13 mouse cellular contexts compared by ENCODE assay signal in the genomic region with DNA sequence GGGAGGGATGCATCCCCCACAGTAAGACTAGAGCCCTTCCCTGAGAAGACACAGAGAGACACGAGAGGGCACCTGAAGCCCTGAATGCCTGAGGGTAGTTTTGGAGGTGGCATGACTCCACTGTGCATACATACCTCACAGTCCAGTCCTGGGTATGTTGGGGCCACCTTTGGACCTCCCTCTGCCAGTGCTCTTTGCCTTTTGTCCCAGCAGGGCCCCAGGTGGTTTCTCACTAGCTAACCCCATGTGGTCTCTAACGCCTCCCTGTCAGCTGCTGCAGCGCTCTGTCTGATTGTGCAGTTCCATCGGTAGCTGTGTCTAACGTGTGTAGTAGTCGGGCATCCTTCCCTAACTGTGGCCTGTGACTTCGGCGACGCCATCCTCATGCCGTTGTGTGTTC.
A peak's percentile ranks its signal among the peaks of the same experiment; 100 is the strongest.
DNase-seq lines count a peak whose midpoint lies in the region; ATAC-seq lines count a peak whose summit lies in the region.
"Had no signal": no experiment of that assay in that cellular context is flagged by ENCODE, and none has a peak within 500 bp of the region (broad histone marks: within the 10 kb centered on the region; RNA-seq: fewer than 3 reads in every experiment).

No protein-coding gene starts in this region.

- no peak for ATAC-seq in hindbrain, embryonic 11.5 days (ENCODE audit: low FRiP score)
- no peak for ATAC-seq in hindbrain, embryonic 13.5 days (ENCODE audit: low FRiP score)
- peak; percentile 44; the same call in 1 of the 2 replicates for ATAC-seq in intestine, embryonic 15.5 days
- peak; percentile 34; the same call in 1 of the 2 replicates for ATAC-seq in midbrain, embryonic 13.5 days
- ATAC-seq: liver, postnatal 0 days had no signal

- H3K4me1 ChIP-seq in hindbrain, embryonic 10.5 days (replicated peaks), result peaks cover 17% of the 10 kb centered on the region
- no peaks in the 10 kb centered on the region for H3K4me1 ChIP-seq in hindbrain, embryonic 11.5 days (replicated peaks; ENCODE audit: control insufficient read depth, insufficient read depth, low read length)
- peaks cover 14% of the 10 kb centered on the region for H3K4me1 ChIP-seq in hindbrain, embryonic 13.5 days (replicated peaks)
- H3K4me1 ChIP-seq in intestine, embryonic 15.5 days (replicated peaks), result no peaks in the 10 kb centered on the region
- H3K4me1 ChIP-seq in midbrain, embryonic 13.5 days (replicated peaks), result peaks cover 13% of the 10 kb centered on the region; the same call in 1 of the 2 replicates

- no peak overlapping the region for H3K4me2 ChIP-seq in hindbrain, embryonic 11.5 days (replicated peaks; ENCODE audit: low read depth, low read length)
- no peak overlapping the region for H3K4me2 ChIP-seq in hindbrain, embryonic 13.5 days
- H3K4me2 ChIP-seq in intestine, embryonic 15.5 days (replicated peaks), result no peak overlapping the region
- no peak overlapping the region for H3K4me2 ChIP-seq in midbrain, embryonic 13.5 days (replicated peaks)
- H3K4me2 ChIP-seq: heart, embryonic 12.5 days had no signal

- H3K9ac ChIP-seq in hindbrain, embryonic 11.5 days (ENCODE audit: low read depth, low read length), result no peak overlapping the region
- H3K9ac ChIP-seq in hindbrain, embryonic 13.5 days, result no peak overlapping the region
- no peak overlapping the region for H3K9ac ChIP-seq in intestine, embryonic 15.5 days
- no peak overlapping the region for H3K9ac ChIP-seq in midbrain, embryonic 13.5 days (replicated peaks)
- H3K9ac ChIP-seq: heart, embryonic 12.5 days; liver, postnatal 0 days had no signal

- no peak overlapping the region for H3K4me3 ChIP-seq in hindbrain, embryonic 10.5 days
- no peak overlapping the region for H3K4me3 ChIP-seq in hindbrain, embryonic 11.5 days (ENCODE audit: low read depth, low read length)
- no peak overlapping the region for H3K4me3 ChIP-seq in hindbrain, embryonic 13.5 days
- H3K4me3 ChIP-seq in intestine, embryonic 15.5 days (replicated peaks), result no peak overlapping the region
- no peak overlapping the region for H3K4me3 ChIP-seq in midbrain, embryonic 13.5 days (replicated peaks)
- H3K4me3 ChIP-seq: heart, embryonic 12.5 days had no signal

- no peaks in the 10 kb centered on the region for H3K9me3 ChIP-seq in hindbrain, embryonic 10.5 days
- no peaks in the 10 kb centered on the region for H3K9me3 ChIP-seq in hindbrain, embryonic 11.5 days (ENCODE audit: control insufficient read depth, low read length)
- no peaks in the 10 kb centered on the region for H3K9me3 ChIP-seq in hindbrain, embryonic 13.5 days
- no peaks in the 10 kb centered on the region for H3K9me3 ChIP-seq in intestine, embryonic 15.5 days
- H3K9me3 ChIP-seq in midbrain, embryonic 13.5 days, result no peaks in the 10 kb centered on the region
- H3K9me3 ChIP-seq: heart, embryonic 12.5 days had no signal

- H3K27ac ChIP-seq in hindbrain, embryonic 10.5 days, result peak overlapping the region; percentile 56
- H3K27ac ChIP-seq in hindbrain, embryonic 11.5 days (ENCODE audit: low read depth, low read length), result no peak overlapping the region
- peak overlapping the region; percentile 56 for H3K27ac ChIP-seq in hindbrain, embryonic 13.5 days
- no peak overlapping the region for H3K27ac ChIP-seq in intestine, embryonic 15.5 days
- peak overlapping the region; percentile 51 for H3K27ac ChIP-seq in midbrain, embryonic 13.5 days

- WGBS in hindbrain, embryonic 10.5 days, result 71% methylated on average over 10 of the region's 10 CpGs
- WGBS in hindbrain, embryonic 11.5 days, result 71% methylated on average over 10 of the region's 10 CpGs
- 56% methylated on average over 10 of the region's 10 CpGs for WGBS in hindbrain, embryonic 13.5 days
- 73% methylated on average over 10 of the region's 10 CpGs for WGBS in intestine, embryonic 15.5 days
- 67% methylated on average over 10 of the region's 10 CpGs for WGBS in midbrain, embryonic 13.5 days

- H3K27me3 ChIP-seq in hindbrain, embryonic 10.5 days (ENCODE audit: insufficient read depth, poor library complexity, severe bottlenecking), result no peaks in the 10 kb centered on the region
- no peaks in the 10 kb centered on the region for H3K27me3 ChIP-seq in hindbrain, embryonic 11.5 days (ENCODE audit: control insufficient read depth, insufficient read depth, low read length)
- no peaks in the 10 kb centered on the region for H3K27me3 ChIP-seq in hindbrain, embryonic 13.5 days
- no peaks in the 10 kb centered on the region for H3K27me3 ChIP-seq in intestine, embryonic 15.5 days (replicated peaks)
- no peaks in the 10 kb centered on the region for H3K27me3 ChIP-seq in midbrain, embryonic 13.5 days
- H3K27me3 ChIP-seq: heart, embryonic 12.5 days had no signal

- H3K36me3 ChIP-seq in hindbrain, embryonic 10.5 days, result peaks cover 46% of the 10 kb centered on the region
- H3K36me3 ChIP-seq in hindbrain, embryonic 11.5 days (ENCODE audit: control insufficient read depth, insufficient read depth, low read length), result no peaks in the 10 kb centered on the region
- H3K36me3 ChIP-seq in hindbrain, embryonic 13.5 days, result peaks cover 36% of the 10 kb centered on the region
- H3K36me3 ChIP-seq in intestine, embryonic 15.5 days, result no peaks in the 10 kb centered on the region
- peaks cover 45% of the 10 kb centered on the region for H3K36me3 ChIP-seq in midbrain, embryonic 13.5 days

- DNase-seq in hindbrain, embryonic 10.5 days (ENCODE audit: low spot score), result no peak
- no peak for DNase-seq in hindbrain, embryonic 11.5 days (ENCODE audit: low spot score)
- DNase-seq in adrenal gland, adult (ENCODE audit: inconsistent age in 2 of 2, low spot score in 1 of 2), result no peak
- no peak for DNase-seq in right cerebral cortex, adult 2 months (ENCODE audit: low spot score in 2 of 2)
- DNase-seq in lung, adult 18-20 months, result no peak
- DNase-seq: gastrocnemius, postnatal 36 days; lung, postnatal 4 days; thymus, adult 2 months had no signal

Comparison
In these comparisons a context has a peak if more than half of its experiments do, and no peak if none do; other contexts are left out.
1. H3K27ac ChIP-seq: peak in hindbrain, embryonic 10.5 days (single experiment), hindbrain, embryonic 13.5 days (single experiment) and midbrain, embryonic 13.5 days (single experiment); none in hindbrain, embryonic 11.5 days (single experiment) and intestine, embryonic 15.5 days (single experiment).
2. ATAC-seq: peak in intestine, embryonic 15.5 days (single experiment) and midbrain, embryonic 13.5 days (single experiment); none in hindbrain, embryonic 11.5 days (single experiment) and hindbrain, embryonic 13.5 days (single experiment).